Comparison of ENCODE assay signal across 19 mouse cellular contexts in the genomic region with DNA sequence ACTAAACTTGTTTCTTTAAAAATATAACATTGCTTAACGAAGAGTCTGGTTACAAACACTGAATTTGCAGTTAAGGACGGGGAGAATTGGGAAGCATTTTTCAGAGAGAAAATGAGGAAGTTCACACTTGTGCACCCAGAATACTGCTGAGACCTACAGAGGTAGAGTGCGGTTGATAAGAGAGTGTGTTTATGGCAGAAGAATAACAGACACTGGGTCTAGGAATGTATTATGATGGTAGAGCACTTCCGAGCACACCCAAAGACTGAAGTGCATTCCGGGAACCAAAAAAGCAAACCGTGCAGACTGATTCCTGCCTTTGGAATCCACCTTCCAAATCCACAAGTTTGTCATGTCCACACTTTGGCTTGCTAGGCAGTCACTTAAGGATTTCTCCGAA. TPM values are rescaled to one million over a fixed set of nuclear protein-coding genes. Genes with fewer than 3 reads are reported as not detected.
DNase-seq lines count a peak whose midpoint lies in the region; ATAC-seq and TF ChIP-seq lines count a peak whose summit lies in the region.
"Had no signal": no experiment of that assay in that cellular context is flagged by ENCODE, and none has a peak within 500 bp of the region (broad histone marks: within the 10 kb centered on the region; RNA-seq: fewer than 3 reads in every experiment).

No protein-coding gene starts in this region.

- H3K4me1 ChIP-seq in hindbrain, postnatal 0 days (ENCODE audit: insufficient read depth, low read length), result no peaks in the 10 kb centered on the region
- no peaks in the 10 kb centered on the region for H3K4me1 ChIP-seq in hindbrain, embryonic 16.5 days (ENCODE audit: control insufficient read depth, insufficient read depth, low read depth, low read length)
- 0 out of 2 replicates have a peak, but pooled peaks cover 4% of the 10 kb centered on the region for H3K4me1 ChIP-seq in kidney, embryonic 16.5 days (ENCODE audit: insufficient read depth, low read length)
- H3K4me1 ChIP-seq: heart, embryonic 12.5 days had no signal

- no peaks in the 10 kb centered on the region for H3K36me3 ChIP-seq in hindbrain, postnatal 0 days (ENCODE audit: insufficient read depth, low read length)
- no peaks in the 10 kb centered on the region for H3K36me3 ChIP-seq in hindbrain, embryonic 16.5 days (ENCODE audit: control insufficient read depth, insufficient read depth, low read length)
- H3K36me3 ChIP-seq in kidney, embryonic 16.5 days (ENCODE audit: insufficient read depth, low read length), result no peaks in the 10 kb centered on the region
- H3K36me3 ChIP-seq: heart, embryonic 12.5 days; heart, embryonic 15.5 days; intestine, embryonic 15.5 days had no signal

- H3K4me2 ChIP-seq in hindbrain, postnatal 0 days (ENCODE audit: low read depth, low read length), result no peak overlapping the region
- H3K4me2 ChIP-seq in hindbrain, embryonic 16.5 days (ENCODE audit: low read length), result no peak overlapping the region
- no peak overlapping the region for H3K4me2 ChIP-seq in kidney, embryonic 16.5 days (replicated peaks; ENCODE audit: low read depth, low read length)
- H3K4me2 ChIP-seq: heart, embryonic 12.5 days; heart, embryonic 15.5 days; hindbrain, embryonic 14.5 days; intestine, embryonic 15.5 days had no signal

- H3K27me3 ChIP-seq in hindbrain, postnatal 0 days (ENCODE audit: insufficient read depth, low read length), result no peaks in the 10 kb centered on the region
- no peaks in the 10 kb centered on the region for H3K27me3 ChIP-seq in hindbrain, embryonic 16.5 days (replicated peaks; ENCODE audit: control insufficient read depth, insufficient read depth, low read length)
- H3K27me3 ChIP-seq in kidney, embryonic 16.5 days (ENCODE audit: insufficient read depth, low read length), result no peaks in the 10 kb centered on the region
- H3K27me3 ChIP-seq: CH12.LX; heart, embryonic 12.5 days; heart, embryonic 15.5 days; intestine, embryonic 15.5 days; Patski had no signal

- no peak overlapping the region for H3K27ac ChIP-seq in hindbrain, postnatal 0 days
- H3K27ac ChIP-seq in hindbrain, embryonic 16.5 days (ENCODE audit: low read depth, low read length), result no peak overlapping the region
- no peak overlapping the region for H3K27ac ChIP-seq in kidney, embryonic 16.5 days (ENCODE audit: low read length)
- H3K27ac ChIP-seq: gastrocnemius, adult 2 months; heart, embryonic 15.5 days; hindbrain, embryonic 14.5 days; intestine, embryonic 15.5 days had no signal

- DNase-seq in hindbrain, postnatal 0 days (ENCODE audit: low spot score), result no peak
- peak; percentile 25 for DNase-seq in 416B (ENCODE audit: low read depth)
- peak; percentile 83 for DNase-seq in MEL-GATA-1-ER (ENCODE audit: extremely low read depth, low read depth)
- no peak for DNase-seq in spleen, postnatal 4 days (ENCODE audit: low spot score in 2 of 2)
- no peak for DNase-seq in layer of hippocampus, postnatal 36 days
- DNase-seq: adrenal gland, adult 8-10 months; cerebellum, adult 11-12 months; gastrocnemius, postnatal 14 days had no signal

- 0 out of 2 replicates have a peak, but pooled peaks have one; percentile 21 for ATAC-seq in hindbrain, postnatal 0 days
- ATAC-seq in hindbrain, embryonic 16.5 days, result no peak
- ATAC-seq in hematopoietic stem cell, adult 5-6 weeks (replicated peaks in 1 of 2; ENCODE audit: insufficient read depth in 1 of 2, low FRiP score in 2 of 2, low TSS enrichment in 1 of 2, low read depth in 1 of 2, poor library complexity in 2 of 2, severe bottlenecking in 2 of 2), result peak; percentile 78 to 89
- ATAC-seq in kidney, embryonic 16.5 days (ENCODE audit: low FRiP score, low TSS enrichment), result no peak

- no peak overlapping the region for H3K4me3 ChIP-seq in hindbrain, postnatal 0 days (ENCODE audit: low read length)
- no peak overlapping the region for H3K4me3 ChIP-seq in hindbrain, embryonic 16.5 days (ENCODE audit: low read length)
- no peak overlapping the region for H3K4me3 ChIP-seq in kidney, embryonic 16.5 days (ENCODE audit: low read length)
- H3K4me3 ChIP-seq: gastrocnemius, adult 2 months; heart, embryonic 12.5 days; heart, embryonic 15.5 days; intestine, embryonic 15.5 days had no signal

- H3K9me3 ChIP-seq in hindbrain, postnatal 0 days (ENCODE audit: low read length), result no peaks in the 10 kb centered on the region
- no peaks in the 10 kb centered on the region for H3K9me3 ChIP-seq in hindbrain, embryonic 16.5 days (ENCODE audit: control insufficient read depth, low read length)
- no peaks in the 10 kb centered on the region for H3K9me3 ChIP-seq in kidney, embryonic 16.5 days (ENCODE audit: low read length)
- H3K9me3 ChIP-seq: heart, embryonic 12.5 days; heart, embryonic 15.5 days; intestine, embryonic 15.5 days had no signal

- TF ChIP-seq CTCF in hindbrain, postnatal 0 days (IDR thresholded peaks at IDR 0.05; ENCODE audit: low read depth), result no peak

- 84% methylated on average over 7 of the region's 7 CpGs for WGBS in hindbrain, postnatal 0 days
- WGBS in hindbrain, embryonic 16.5 days, result 85% methylated on average over 7 of the region's 7 CpGs
- WGBS in kidney, embryonic 16.5 days, result 86% methylated on average over 7 of the region's 7 CpGs

- no peak overlapping the region for H3K9ac ChIP-seq in hindbrain, postnatal 0 days (replicated peaks; ENCODE audit: low read length)
- H3K9ac ChIP-seq in hindbrain, embryonic 16.5 days (ENCODE audit: low read depth, low read length), result no peak overlapping the region
- H3K9ac ChIP-seq in kidney, embryonic 16.5 days (replicated peaks; ENCODE audit: low read length), result no peak overlapping the region
- H3K9ac ChIP-seq: forebrain, postnatal 0 days; heart, embryonic 12.5 days; heart, embryonic 15.5 days; hindbrain, embryonic 14.5 days; intestine, embryonic 15.5 days had no signal

RNA-seq across cellular contexts. Expression of gene Cdk13, which starts 31.9 kb away (rescaled TPM):
- 105 and 108 TPM in 2 replicates for total RNA-seq in hindbrain, postnatal 0 days (2014; rRNA removed)
- 11.6 and 11.7 TPM in 2 replicates for polyA plus RNA-seq in hindbrain, postnatal 0 days (2015; fragmentation: Nextera tagmentation; extraction: Ambion mirVana)
- polyA plus RNA-seq in hindbrain, embryonic 16.5 days (2015; fragmentation: Nextera tagmentation; extraction: Ambion mirVana), result 9.0 and 9.5 TPM in 2 replicates
- 74.7 and 107 TPM in 2 replicates for total RNA-seq in hematopoietic stem cell, adult 5-6 weeks (2017)
- polyA plus RNA-seq in kidney, embryonic 16.5 days (2015; fragmentation: Nextera tagmentation; extraction: Ambion mirVana), result 13.8 and 14.0 TPM in 2 replicates
- 10 to 100 TPM; 57.3 to 58.8 TPM for total RNA-seq in layer of hippocampus, postnatal 36 days (2021)

Comparison
In these comparisons a context has a peak if more than half of its experiments do, and no peak if none do; other contexts are left out.
1. ATAC-seq: peak in hindbrain, postnatal 0 days (single experiment) and hematopoietic stem cell, adult 5-6 weeks (2 of 2); none in hindbrain, embryonic 16.5 days (single experiment) and kidney, embryonic 16.5 days (single experiment).
2. DNase-seq: peak in 416B (single experiment) and MEL-GATA-1-ER (single experiment); none in hindbrain, postnatal 0 days (single experiment), spleen, postnatal 4 days (0 of 2) and layer of hippocampus, postnatal 36 days (0 of 2).